Mouse (Mus musculus): ENCODE results near the gene Pilrb2.

Gene Pilrb2

GRCm38 (mm10) chr5:137831106-137831505 lies 40.5 kb downstream of the Pilrb2 start:
- no peak for DNase-seq

- DNase-seq, result no peak
Observed at GRCm38 (mm10) chr5:137830238-137830637, 41.4 kb downstream of the Pilrb2 start.

- no peak for DNase-seq
Observed at GRCm38 (mm10) chr5:137828694-137829093, 42.9 kb downstream of the Pilrb2 start.

- no peak for DNase-seq
Observed at GRCm38 (mm10) chr5:137826421-137826820, 45.2 kb downstream of the Pilrb2 start.

- no peak for DNase-seq
Observed at GRCm38 (mm10) chr5:137825971-137826370, 45.6 kb downstream of the Pilrb2 start.

- DNase-seq, result no peak
Observed at GRCm38 (mm10) chr5:137825030-137825429, 46.6 kb downstream of the Pilrb2 start.

GRCm38 (mm10) chr5:137823455-137824045 lies 48.1 kb downstream of the Pilrb2 start:
- no peak for DNase-seq

GRCm38 (mm10) chr5:137822602-137823001 lies 49.0 kb downstream of the Pilrb2 start:
- peak; percentile 22 for DNase-seq

GRCm38 (mm10) chr5:137822126-137822525 lies 49.5 kb downstream of the Pilrb2 start:
- DNase-seq, result no peak

GRCm38 (mm10) chr5:137817466-137818222 lies 54.0 kb downstream of the Pilrb2 start:
- no peak for DNase-seq

Data from cerebellum, adult 11-12 months (tissue).